Mouse (Mus musculus) ES-E14 (cell line): ENCODE results near the gene Ckap2l. TPM values are rescaled to one million over a fixed set of nuclear protein-coding genes. Genes with fewer than 3 reads are reported as not detected.

Experiments
- DNase-seq: peaks from one replicate; pipeline ENCODE4 v3.0.0-alpha.2; 2013; ENCODE audit warnings: low read depth, low spot score
- H3K27ac ChIP-seq: 2 replicates; pipeline ENCODE4 v1.5.1; 2012; ENCODE audit warnings: low read depth, mild to moderate bottlenecking, low read length, moderate library complexity, mixed read lengths; ENCODE audit not compliant: poor library complexity, insufficient read depth, severe bottlenecking
- H3K36me3 ChIP-seq: 2 replicates; pipeline ENCODE4 v1.6.1; 2012; ENCODE audit warnings: mild to moderate bottlenecking, low read length, moderate library complexity, mixed read lengths; ENCODE audit not compliant: control insufficient read depth, poor library complexity, insufficient read depth, severe bottlenecking
- H3K4me1 ChIP-seq, 2 experiments: fragments of 150-350 bp in 1 of 2; sonication (generic) in 1 of 2; 2 replicates each; pipeline ENCODE4 v1.6.1; 2012; ENCODE audit warnings: low read length in 2 of 2, mild to moderate bottlenecking in 1 of 2, mixed read lengths in 1 of 2; ENCODE audit not compliant: control insufficient read depth in 2 of 2, insufficient read depth in 2 of 2, poor library complexity in 1 of 2
- H3K4me3 ChIP-seq, 2 experiments: fragments of 150-350 bp in 1 of 2; sonication (generic) in 1 of 2; 2 replicates each; pipeline ENCODE4 v1.5.1; 2012; ENCODE audit warnings: low read length in 2 of 2, low read depth in 1 of 2, mild to moderate bottlenecking in 1 of 2, mixed read lengths in 1 of 2; ENCODE audit not compliant: insufficient read depth in 1 of 2, poor library complexity in 1 of 2, severe bottlenecking in 1 of 2
- H3K9ac ChIP-seq: 2 replicates; pipeline ENCODE4 v1.6.1; 2012; ENCODE audit warnings: low read depth, mild to moderate bottlenecking, low read length, mixed read lengths; ENCODE audit not compliant: poor library complexity, insufficient read depth, severe bottlenecking
- H3K9me3 ChIP-seq: fragments of 150-350 bp; sonication (generic); 2 replicates; pipeline ENCODE4 v1.6.1; 2012; ENCODE audit warnings: low read depth, mild to moderate bottlenecking, low read length; ENCODE audit not compliant: control insufficient read depth, insufficient read depth
- CHD2 ChIP-seq: IDR thresholded peaks from 2 replicates; pipeline ENCODE4 v1.6.1; 2014; ENCODE audit warnings: mild to moderate bottlenecking, low read depth, low read length, inconsistent platforms
- HCFC1 ChIP-seq: IDR thresholded peaks from 2 replicates; pipeline ENCODE4 v1.6.1; 2012; ENCODE audit warnings: low read length, inconsistent platforms, borderline replicate concordance; ENCODE audit not compliant: insufficient read depth
- MAFK ChIP-seq: IDR thresholded peaks from 2 replicates; pipeline ENCODE4 v1.6.1; 2014; ENCODE audit warnings: mild to moderate bottlenecking, low read depth, low read length, inconsistent platforms; ENCODE audit not compliant: insufficient read depth
- ZC3H11A ChIP-seq: IDR thresholded peaks from 2 replicates; pipeline ENCODE4 v1.6.1; 2012; ENCODE audit warnings: low read depth, mild to moderate bottlenecking, inconsistent platforms, low read length, borderline replicate concordance
- ZNF384 ChIP-seq: IDR thresholded peaks from 2 replicates; pipeline ENCODE4 v1.6.1; 2012; ENCODE audit warnings: low read depth, low read length, inconsistent platforms
- in situ Hi-C, 2 experiments: fragments of 600-800 bp; cut with MboI; formaldehyde crosslinking; loops; one replicate each; pipeline ENCODE4 v1.15.1; 2025; ENCODE audit warnings: low sequenced_read_pairs in 2 of 2, inconsistent platforms in 1 of 2; ENCODE audit not compliant: unreplicated experiment in 2 of 2
- total RNA-seq: library from RNA; depleted of rRNA; stranded (reverse); fragments of 300-350 nt; gene quantifications from 2 replicates; pipeline ENCODE4 v1.2.3, GENCODE M21; 2012

Gene Ckap2l
- total RNA-seq, 1 experiment: 15.8 TPM

GRCm38 (mm10) chr2:129233218-129233617, 63.8 kb downstream of the Ckap2l start:
- Histone ChIP-seq H3K9me3 (no peaks in the 10 kb centered on the region), H3K4me1 (peaks cover 4 to 5% of the 10 kb centered on the region in 2 experiments; a peak in 2 of 4 replicates), H3K27ac (no peak overlapping the region), H3K4me3 (no peak overlapping the region), H3K9ac (no peak overlapping the region), H3K36me3 (no peaks in the 10 kb centered on the region)
- DNase-seq: no peak
- TF ChIP-seq CHD2 (no peak), ZNF384 (no peak), ZC3H11A (no peak), HCFC1 (no peak), MAFK (no peak)
- in situ Hi-C loops: no loop called here

DNA sequence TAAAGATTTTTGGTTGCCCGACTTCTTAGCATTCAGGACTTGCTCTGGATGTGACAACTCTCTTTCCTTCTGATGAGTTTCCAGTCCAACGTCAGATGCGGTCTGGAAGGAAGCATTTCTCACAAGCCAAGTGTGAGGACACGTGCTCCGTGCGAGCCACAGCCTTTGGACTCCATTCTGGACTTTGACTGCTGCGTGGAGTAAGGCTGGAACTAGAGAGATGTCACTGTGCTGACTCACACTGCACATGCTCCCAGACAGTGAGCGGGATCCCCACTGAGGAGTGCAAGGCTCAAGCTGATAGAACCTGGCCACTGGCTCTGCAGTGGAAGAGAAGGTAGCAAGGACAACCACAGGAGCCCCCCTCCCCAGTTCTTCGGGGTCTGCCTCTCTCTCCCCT, 64.5 kb downstream of the Ckap2l start:
- Histone ChIP-seq H3K9me3 (no peaks in the 10 kb centered on the region), H3K27ac (no peak overlapping the region), H3K4me3 (no peak overlapping the region), H3K4me1 (peaks cover 4 to 5% of the 10 kb centered on the region in 2 experiments; a peak in 3 of 4 replicates), H3K36me3 (no peaks in the 10 kb centered on the region), H3K9ac (no peak overlapping the region)
- DNase-seq: no peak
- TF ChIP-seq ZC3H11A (no peak), MAFK (no peak), ZNF384 (no peak), CHD2 (no peak), HCFC1 (no peak)
- in situ Hi-C loops: no loop called here

DNA sequence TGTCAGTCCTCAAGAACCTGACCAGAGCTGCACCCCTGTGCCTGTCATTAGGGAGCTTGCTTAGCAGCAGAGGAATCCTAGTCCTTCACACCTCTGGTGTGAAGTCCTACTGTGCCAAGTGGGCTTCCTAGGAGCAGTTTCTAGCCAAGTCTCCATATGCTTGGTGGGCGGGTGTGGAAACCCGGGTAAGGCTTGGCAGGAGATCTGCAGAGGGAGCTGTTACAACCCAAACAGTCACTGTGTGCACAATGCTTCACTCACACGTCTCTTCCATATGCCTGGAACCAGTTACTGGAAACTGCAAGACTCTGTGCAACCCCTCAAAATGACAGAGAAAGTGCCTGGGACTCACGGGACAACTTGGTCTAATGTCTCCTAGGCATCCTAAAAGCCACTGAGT, 65.0 kb downstream of the Ckap2l start:
- DNase-seq: no peak
- Histone ChIP-seq H3K4me1 (peaks cover 4 to 6% of the 10 kb centered on the region in 2 experiments; a peak in 3 of 4 replicates), H3K27ac (no peak overlapping the region), H3K9ac (no peak overlapping the region), H3K9me3 (no peaks in the 10 kb centered on the region), H3K36me3 (no peaks in the 10 kb centered on the region), H3K4me3 (no peak overlapping the region)
- in situ Hi-C loops: no loop called here
- no peak for TF ChIP-seq CHD2
- no peak for TF ChIP-seq ZC3H11A
- TF ChIP-seq HCFC1: no peak
- no peak for TF ChIP-seq MAFK
- no peak for TF ChIP-seq ZNF384

DNA sequence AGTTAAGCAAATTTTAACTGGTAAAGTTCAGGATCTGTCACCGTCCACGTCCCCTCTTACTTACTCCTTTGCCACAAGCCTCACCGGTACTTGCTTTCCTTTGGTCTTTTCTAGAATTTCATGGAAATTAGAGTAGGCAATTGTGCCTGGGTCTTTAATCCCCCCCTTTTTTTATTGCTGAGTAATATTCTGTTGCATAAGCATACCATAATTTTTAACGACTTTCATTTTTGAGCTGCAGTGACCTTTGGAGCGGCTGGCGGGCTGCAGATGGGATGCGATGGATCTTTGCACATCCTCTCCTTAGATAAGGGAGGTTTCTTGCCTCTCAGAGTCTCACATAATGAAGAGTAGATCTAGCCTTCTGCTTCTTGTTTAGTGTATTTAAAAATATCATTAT, 67.7 kb downstream of the Ckap2l start:
- Histone ChIP-seq H3K9me3 (no peaks in the 10 kb centered on the region), H3K36me3 (no peaks in the 10 kb centered on the region), H3K4me1 (peaks cover 5 to 9% of the 10 kb centered on the region in 2 experiments; a peak in 2 of 4 replicates), H3K27ac (no peak overlapping the region), H3K4me3 (no peak overlapping the region), H3K9ac (no peak overlapping the region)
- TF ChIP-seq ZC3H11A: no peak
- no peak for TF ChIP-seq MAFK
- TF ChIP-seq HCFC1: no peak
- no peak for TF ChIP-seq CHD2
- no peak for TF ChIP-seq ZNF384
- in situ Hi-C loops: no loop called here
- no peak for DNase-seq

GRCm38 (mm10) chr2:129228571-129228970, 68.4 kb downstream of the Ckap2l start:
- TF ChIP-seq MAFK (no peak), ZNF384 (no peak), ZC3H11A (no peak), CHD2 (no peak), HCFC1 (no peak)
- DNase-seq: no peak
- in situ Hi-C loops: no loop called here
- Histone ChIP-seq H3K9ac (no peak overlapping the region), H3K36me3 (no peaks in the 10 kb centered on the region), H3K4me1 (peaks cover 5 to 10% of the 10 kb centered on the region in 2 experiments; a peak in 2 of 4 replicates), H3K27ac (no peak overlapping the region), H3K9me3 (no peaks in the 10 kb centered on the region), H3K4me3 (no peak overlapping the region)
